Mouse (Mus musculus): ENCODE measurements around the gene Med23. TPM values are rescaled to one million over a fixed set of nuclear protein-coding genes. Genes with fewer than 3 reads are reported as not detected.

The Med23 gene
- polyA plus RNA-seq (2012; ENCODE audit: insufficient read depth, low replicate concordance), result 1.7 TPM in 1 of 2 replicates, not detected in the other

- Histone ChIP-seq H3K27me3 (replicated peaks) (no peaks in the 10 kb centered on the region), H3K36me3 (replicated peaks; ENCODE audit: low read length) (peaks cover 36% of the 10 kb centered on the region), H3K9me3 (no peaks in the 10 kb centered on the region), H3K4me3 (replicated peaks) (peak within 1 kb of the TSS; percentile 98), H3K4me1 (peaks cover 7% of the 10 kb centered on the region; the same call in 1 of the 2 replicates)
- no peak for TF ChIP-seq FLI1 (IDR thresholded peaks at IDR 0.05; ENCODE audit: low read length)
- no peak for TF ChIP-seq GATA1 (IDR thresholded peaks at IDR 0.05; ENCODE audit: borderline replicate concordance, low read length)
Observed at GRCm38 (mm10) chr10:24869760-24870290, at the start of gene Med23. TSS of gene Med23 (plus strand) at chr10:24869986.

GRCm38 (mm10) chr10:24821990-24822676, 47.7 kb upstream of the Med23 start:
- Histone ChIP-seq H3K9me3 (no peaks in the 10 kb centered on the region), H3K4me3 (replicated peaks) (no peak overlapping the region), H3K36me3 (replicated peaks; ENCODE audit: low read length) (no peaks in the 10 kb centered on the region), H3K27me3 (replicated peaks) (no peaks in the 10 kb centered on the region), H3K4me1 (peaks cover 8% of the 10 kb centered on the region)
- no peak for TF ChIP-seq FLI1 (IDR thresholded peaks at IDR 0.05; ENCODE audit: low read length)
- TF ChIP-seq GATA1 (IDR thresholded peaks at IDR 0.05; ENCODE audit: borderline replicate concordance, low read length), result no peak

- H3K4me1 ChIP-seq, result peaks cover 8% of the 10 kb centered on the region
- no peak overlapping the region for H3K4me3 ChIP-seq (replicated peaks)
- H3K36me3 ChIP-seq (replicated peaks; ENCODE audit: low read length), result no peaks in the 10 kb centered on the region
- H3K27me3 ChIP-seq (replicated peaks), result no peaks in the 10 kb centered on the region
- TF ChIP-seq FLI1 (IDR thresholded peaks at IDR 0.05; ENCODE audit: low read length), result no peak
- no peak for TF ChIP-seq GATA1 (IDR thresholded peaks at IDR 0.05; ENCODE audit: borderline replicate concordance, low read length)
- no peaks in the 10 kb centered on the region for H3K9me3 ChIP-seq
Observed at GRCm38 (mm10) chr10:24822842-24823241, 46.9 kb upstream of the Med23 start.

GRCm38 (mm10) chr10:24823265-24823664, 46.5 kb upstream of the Med23 start:
- Histone ChIP-seq H3K9me3 (no peaks in the 10 kb centered on the region), H3K4me1 (peaks cover 8% of the 10 kb centered on the region), H3K4me3 (replicated peaks) (no peak overlapping the region), H3K27me3 (replicated peaks) (no peaks in the 10 kb centered on the region), H3K36me3 (replicated peaks; ENCODE audit: low read length) (no peaks in the 10 kb centered on the region)
- no peak for TF ChIP-seq GATA1 (IDR thresholded peaks at IDR 0.05; ENCODE audit: borderline replicate concordance, low read length)
- TF ChIP-seq FLI1 (IDR thresholded peaks at IDR 0.05; ENCODE audit: low read length), result no peak

GRCm38 (mm10) chr10:24823697-24824535, 45.9 kb upstream of the Med23 start:
- Histone ChIP-seq H3K4me1 (peaks cover 8% of the 10 kb centered on the region), H3K36me3 (replicated peaks; ENCODE audit: low read length) (no peaks in the 10 kb centered on the region), H3K9me3 (no peaks in the 10 kb centered on the region), H3K27me3 (replicated peaks) (no peaks in the 10 kb centered on the region), H3K4me3 (replicated peaks) (peak overlapping the region; percentile 38)
- no peak for TF ChIP-seq GATA1 (IDR thresholded peaks at IDR 0.05; ENCODE audit: borderline replicate concordance, low read length)
- TF ChIP-seq FLI1 (IDR thresholded peaks at IDR 0.05; ENCODE audit: low read length), result no peak

- no peak overlapping the region for H3K4me3 ChIP-seq (replicated peaks)
Observed at GRCm38 (mm10) chr10:24824621-24825020, 45.2 kb upstream of the Med23 start.

GRCm38 (mm10) chr10:24825456-24826081, 44.2 kb upstream of the Med23 start:
- no peaks in the 10 kb centered on the region for H3K9me3 ChIP-seq
- no peak overlapping the region for H3K4me3 ChIP-seq (replicated peaks)
- TF ChIP-seq FLI1 (IDR thresholded peaks at IDR 0.05; ENCODE audit: low read length) (no peak), GATA1 (IDR thresholded peaks at IDR 0.05; ENCODE audit: borderline replicate concordance, low read length) (no peak)
- no peaks in the 10 kb centered on the region for H3K27me3 ChIP-seq (replicated peaks)
- H3K4me1 ChIP-seq, result peaks cover 8% of the 10 kb centered on the region
- no peaks in the 10 kb centered on the region for H3K36me3 ChIP-seq (replicated peaks; ENCODE audit: low read length)

More at GRCm38 (mm10) chr10:24824621-24825020, 45.2 kb upstream of the Med23 start:
- Histone ChIP-seq H3K36me3 (replicated peaks; ENCODE audit: low read length) (no peaks in the 10 kb centered on the region), H3K27me3 (replicated peaks) (no peaks in the 10 kb centered on the region), H3K4me1 (peaks cover 8% of the 10 kb centered on the region), H3K9me3 (no peaks in the 10 kb centered on the region)
- no peak for TF ChIP-seq FLI1 (IDR thresholded peaks at IDR 0.05; ENCODE audit: low read length)
- TF ChIP-seq GATA1 (IDR thresholded peaks at IDR 0.05; ENCODE audit: borderline replicate concordance, low read length), result no peak

- Histone ChIP-seq H3K27me3 (replicated peaks) (no peaks in the 10 kb centered on the region), H3K36me3 (replicated peaks; ENCODE audit: low read length) (no peaks in the 10 kb centered on the region), H3K4me1 (peaks cover 8% of the 10 kb centered on the region), H3K4me3 (replicated peaks) (no peak overlapping the region), H3K9me3 (no peaks in the 10 kb centered on the region)
- TF ChIP-seq FLI1 (IDR thresholded peaks at IDR 0.05; ENCODE audit: low read length), result no peak
Observed at GRCm38 (mm10) chr10:24826130-24826529, 43.7 kb upstream of the Med23 start.

GRCm38 (mm10) chr10:24828136-24828535, 41.6 kb upstream of the Med23 start:
- TF ChIP-seq FLI1 (IDR thresholded peaks at IDR 0.05; ENCODE audit: low read length), result no peak
- TF ChIP-seq GATA1 (IDR thresholded peaks at IDR 0.05; ENCODE audit: borderline replicate concordance, low read length), result no peak
- no peaks in the 10 kb centered on the region for H3K9me3 ChIP-seq
- H3K4me3 ChIP-seq (replicated peaks), result no peak overlapping the region
- H3K27me3 ChIP-seq (replicated peaks), result no peaks in the 10 kb centered on the region
- peaks cover 8% of the 10 kb centered on the region for H3K4me1 ChIP-seq
- H3K36me3 ChIP-seq (replicated peaks; ENCODE audit: low read length), result no peaks in the 10 kb centered on the region

All from megakaryocyte, embryonic 14.5 days (primary cell).